14 mouse cellular contexts compared by ENCODE assay signal in genomic region chr8:125341606-125342005, GRCm38 (mm10).
DNase-seq lines count a peak whose midpoint lies in the region; ATAC-seq and TF ChIP-seq lines count a peak whose summit lies in the region.
"Had no signal": no experiment of that assay in that cellular context is flagged by ENCODE, and none has a peak within 500 bp of the region (broad histone marks: within the 10 kb centered on the region; RNA-seq: fewer than 3 reads in every experiment).

No protein-coding gene starts in this region.

- H3K36me3 ChIP-seq in heart, embryonic 14.5 days (ENCODE audit: control insufficient read depth, insufficient read depth, low read length), result no peaks in the 10 kb centered on the region
- no peaks in the 10 kb centered on the region for H3K36me3 ChIP-seq in midbrain, postnatal 0 days (ENCODE audit: insufficient read depth, low read length)
- no peaks in the 10 kb centered on the region for H3K36me3 ChIP-seq in forebrain, embryonic 12.5 days (replicated peaks)

- DNase-seq in cerebellum, adult 9-11 months, result peak; percentile 15
- DNase-seq in 3T3-L1 (ENCODE audit: low read depth, low spot score), result peak; percentile 68
- DNase-seq in adrenal gland, adult 8-10 months, result peak; percentile 72
- DNase-seq in midbrain, postnatal 0 days (ENCODE audit: low spot score), result no peak
- DNase-seq: gastrocnemius, postnatal 10 days; kidney, postnatal 25 days; layer of hippocampus, postnatal 36 days; lung, embryonic 14.5 days; thymus, adult 18-20 months had no signal

- peaks cover 5% of the 10 kb centered on the region; the same call in 1 of the 2 replicates for H3K27me3 ChIP-seq in heart, embryonic 14.5 days (ENCODE audit: control insufficient read depth, insufficient read depth, low read length)
- peaks cover 8% of the 10 kb centered on the region; the same call in 1 of the 2 replicates for H3K27me3 ChIP-seq in midbrain, postnatal 0 days (ENCODE audit: insufficient read depth, low read length)
- H3K27me3 ChIP-seq in forebrain, embryonic 12.5 days, result peaks cover 8% of the 10 kb centered on the region

- no peak overlapping the region for H3K4me3 ChIP-seq in heart, embryonic 14.5 days (ENCODE audit: control insufficient read depth in 1 of 2, insufficient read depth in 1 of 2, low read depth in 1 of 2, low read length in 2 of 2)
- H3K4me3 ChIP-seq in midbrain, postnatal 0 days (ENCODE audit: low read depth, low read length), result no peak overlapping the region
- H3K4me3 ChIP-seq in forebrain, embryonic 12.5 days (replicated peaks), result no peak overlapping the region

- no peak for TF ChIP-seq CTCF in midbrain, postnatal 0 days (IDR thresholded peaks at IDR 0.05)

- no peaks in the 10 kb centered on the region for H3K9me3 ChIP-seq in heart, embryonic 14.5 days (ENCODE audit: control insufficient read depth, low read length)
- no peaks in the 10 kb centered on the region for H3K9me3 ChIP-seq in midbrain, postnatal 0 days (ENCODE audit: low read length)
- H3K9me3 ChIP-seq in forebrain, embryonic 12.5 days, result no peaks in the 10 kb centered on the region

- no peak; the same call in 1 of the 2 replicates for ATAC-seq in cerebellum, adult (ENCODE audit: insufficient number of reproducible peaks, low FRiP score, low TSS enrichment)
- no peak for ATAC-seq in heart, embryonic 14.5 days (ENCODE audit: insufficient number of reproducible peaks, insufficient read depth, low FRiP score, low read depth)
- ATAC-seq in midbrain, postnatal 0 days (ENCODE audit: low FRiP score), result no peak
- no peak for ATAC-seq in forebrain, embryonic 12.5 days (ENCODE audit: low FRiP score)
- ATAC-seq: forebrain, embryonic 14.5 days; intestine, embryonic 16.5 days had no signal

- H3K4me1 ChIP-seq in heart, embryonic 14.5 days (ENCODE audit: control insufficient read depth in 2 of 2, insufficient read depth in 2 of 2, low read length in 2 of 2), result peaks cover 42 to 68% of the 10 kb centered on the region in 2 experiments
- H3K4me1 ChIP-seq in midbrain, postnatal 0 days (ENCODE audit: insufficient read depth, low read length), result 0 out of 2 replicates have a peak, but pooled peaks cover 6% of the 10 kb centered on the region
- H3K4me1 ChIP-seq in forebrain, embryonic 12.5 days, result peaks cover 19% of the 10 kb centered on the region

- H3K4me2 ChIP-seq in heart, embryonic 14.5 days (ENCODE audit: low read length), result peak overlapping the region; percentile 6; the same call in 1 of the 2 replicates
- H3K4me2 ChIP-seq in midbrain, postnatal 0 days (ENCODE audit: low read depth, low read length, poor library complexity, severe bottlenecking), result no peak overlapping the region
- no peak overlapping the region for H3K4me2 ChIP-seq in forebrain, embryonic 12.5 days
- H3K4me2 ChIP-seq: lung, embryonic 14.5 days had no signal

- peak overlapping the region; percentile 40 for H3K9ac ChIP-seq in heart, embryonic 14.5 days (ENCODE audit: low read length)
- no peak overlapping the region for H3K9ac ChIP-seq in midbrain, postnatal 0 days (replicated peaks; ENCODE audit: low read length, poor library complexity, severe bottlenecking)
- no peak overlapping the region for H3K9ac ChIP-seq in forebrain, embryonic 12.5 days
- H3K9ac ChIP-seq: lung, embryonic 14.5 days had no signal

- peak overlapping the region; percentile 85 to 88 for H3K27ac ChIP-seq in heart, embryonic 14.5 days (replicated peaks in 1 of 2; ENCODE audit: control insufficient read depth in 1 of 2, insufficient read depth in 1 of 2, low read depth in 2 of 2, low read length in 2 of 2)
- H3K27ac ChIP-seq in midbrain, postnatal 0 days (ENCODE audit: low read depth, low read length), result no peak overlapping the region
- H3K27ac ChIP-seq in forebrain, embryonic 12.5 days, result no peak overlapping the region

- 23% methylated on average over 4 of the region's 4 CpGs for WGBS in heart, embryonic 14.5 days
- 78% methylated on average over 4 of the region's 4 CpGs for WGBS in midbrain, postnatal 0 days
- WGBS in forebrain, embryonic 12.5 days, result 87% methylated on average over 4 of the region's 4 CpGs

Comparison
In these comparisons a context has a peak if more than half of its experiments do, and no peak if none do; other contexts are left out.
1. H3K27ac ChIP-seq: peak in heart, embryonic 14.5 days (2 of 2); none in midbrain, postnatal 0 days (single experiment) and forebrain, embryonic 12.5 days (single experiment).